Mouse (Mus musculus) adrenal gland, postnatal 4 days (tissue): Measurements from ENCODE around the gene Rpl7a. TPM values are rescaled to one million over a fixed set of nuclear protein-coding genes. Genes with fewer than 3 reads are reported as not detected.

ENCODE experiments used
- DNase-seq, 2 experiments: peaks; one replicate each; pipeline ENCODE4 v3.0.0; 2021 to 2022; ENCODE audit warnings: low spot score in 2 of 2, mixed read lengths in 2 of 2
- total RNA-seq, 2 experiments: library from RNA; stranded (reverse); gene quantifications; 2 replicates each; pipeline ENCODE4 v1.2.3; 2021

Rpl7a gene
- total RNA-seq, 2 experiments from 2014 or later, result 585 to 598 TPM

GRCm38 (mm10) chr2:26913416-26914147 is 3.0 kb downstream of the Rpl7a start:
- no peak for DNase-seq

DNA sequence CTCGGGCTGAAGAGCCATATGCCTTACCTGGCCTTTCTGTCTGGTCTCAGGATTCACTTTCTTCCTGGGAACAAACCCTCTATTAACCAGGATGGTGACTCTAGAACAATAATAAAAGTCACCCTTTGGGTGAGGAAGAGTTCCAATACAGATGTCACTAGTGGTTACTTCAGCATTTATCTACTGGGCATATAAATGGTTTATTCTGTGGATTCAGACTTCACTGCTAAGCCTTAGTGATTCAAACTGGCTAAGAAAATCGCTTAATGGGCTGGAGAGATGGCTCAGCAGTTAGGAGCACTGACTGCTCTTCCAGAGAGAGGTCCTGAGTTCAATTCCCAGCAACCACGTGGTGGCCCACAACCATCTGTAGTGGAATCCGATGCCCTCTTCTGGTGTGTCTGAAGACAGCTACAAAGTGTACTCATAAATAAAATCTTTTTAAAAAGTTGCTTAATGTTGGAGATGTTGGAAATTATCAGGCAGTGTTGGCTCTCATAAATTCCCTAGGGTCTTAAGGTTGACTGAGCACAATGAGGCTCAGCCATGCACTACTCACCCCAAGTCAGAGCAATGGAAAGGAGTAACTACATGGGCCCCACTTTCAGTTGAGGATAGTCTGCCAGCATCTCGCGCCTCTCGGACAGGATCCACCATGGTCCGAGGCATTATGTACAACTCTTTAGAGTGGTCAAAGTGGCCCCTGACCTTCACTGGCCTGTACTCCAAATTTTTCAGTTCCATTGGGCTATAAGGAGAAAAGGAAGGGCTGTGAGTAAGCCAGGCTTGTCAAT is 3.8 kb downstream of the Rpl7a start:
- DNase-seq, result no peak

GRCm38 (mm10) chr2:26915927-26916728 is 5.6 kb downstream of the Rpl7a start, which contains the start of the genes Surf2 and Surf1:
TSS of gene Surf2 (plus strand) at chr2:26916367.
TSS of gene Surf1 (minus strand) at chr2:26916530.
- DNase-seq, result peak; percentile 52 to 68

- DNase-seq, result no peak
Observed at GRCm38 (mm10) chr2:26916738-26917137, 6.2 kb downstream of the Rpl7a start.

DNA sequence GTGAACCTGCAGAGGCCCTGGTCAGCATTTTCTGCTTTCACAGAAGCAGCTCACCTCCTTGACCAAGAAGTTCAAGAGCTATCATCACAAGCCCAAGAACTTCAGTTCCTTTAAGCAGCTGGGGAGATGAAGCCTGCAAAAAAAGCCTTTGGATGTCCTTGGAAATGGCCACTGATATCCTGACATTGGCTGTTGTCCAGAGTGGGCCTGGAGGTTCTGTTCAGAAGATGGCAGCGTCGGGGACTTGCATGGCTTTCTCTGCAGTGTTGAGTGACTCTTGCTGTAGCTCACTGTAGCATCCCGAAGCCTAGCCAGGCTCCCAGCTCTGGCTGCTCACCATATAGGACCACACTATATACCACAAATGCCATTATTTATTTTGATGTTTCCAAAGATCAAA is 9.1 kb downstream of the Rpl7a start:
- no peak for DNase-seq

DNA sequence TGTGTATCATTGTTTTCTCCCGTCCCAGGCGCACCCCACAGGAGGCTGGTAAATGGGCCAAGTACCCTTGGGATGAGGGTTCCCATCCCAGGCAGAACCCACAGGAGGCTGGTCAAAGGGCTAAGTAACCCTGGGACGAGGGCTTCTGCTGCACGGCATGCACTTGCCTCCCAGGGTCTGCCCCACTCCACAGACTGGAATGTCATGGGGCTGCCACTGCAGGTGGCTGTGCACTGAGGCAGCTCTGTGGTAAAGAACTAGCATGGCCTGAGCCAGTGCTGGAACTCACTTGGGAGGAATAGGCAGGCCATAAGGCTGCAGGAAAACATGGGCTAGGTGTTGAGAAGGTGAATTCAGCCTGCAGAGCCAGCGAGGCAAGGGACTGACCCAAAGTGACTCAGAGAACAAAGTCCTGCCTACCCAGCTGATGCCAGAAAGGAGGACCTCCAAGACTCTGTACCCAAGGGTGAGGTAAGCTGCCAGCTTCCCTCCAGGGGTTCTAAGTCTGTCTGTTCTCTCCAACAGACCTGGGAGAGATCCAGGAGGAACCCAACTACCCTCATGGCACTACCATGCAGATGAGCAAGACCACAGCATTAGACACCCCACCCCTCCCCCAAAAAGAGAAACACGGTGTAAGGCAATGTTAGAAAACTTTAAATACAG is 9.8 kb downstream of the Rpl7a start:
- DNase-seq, result no peak

GRCm38 (mm10) chr2:26921784-26922183 is 11.2 kb downstream of the Rpl7a start:
- no peak for DNase-seq

DNA sequence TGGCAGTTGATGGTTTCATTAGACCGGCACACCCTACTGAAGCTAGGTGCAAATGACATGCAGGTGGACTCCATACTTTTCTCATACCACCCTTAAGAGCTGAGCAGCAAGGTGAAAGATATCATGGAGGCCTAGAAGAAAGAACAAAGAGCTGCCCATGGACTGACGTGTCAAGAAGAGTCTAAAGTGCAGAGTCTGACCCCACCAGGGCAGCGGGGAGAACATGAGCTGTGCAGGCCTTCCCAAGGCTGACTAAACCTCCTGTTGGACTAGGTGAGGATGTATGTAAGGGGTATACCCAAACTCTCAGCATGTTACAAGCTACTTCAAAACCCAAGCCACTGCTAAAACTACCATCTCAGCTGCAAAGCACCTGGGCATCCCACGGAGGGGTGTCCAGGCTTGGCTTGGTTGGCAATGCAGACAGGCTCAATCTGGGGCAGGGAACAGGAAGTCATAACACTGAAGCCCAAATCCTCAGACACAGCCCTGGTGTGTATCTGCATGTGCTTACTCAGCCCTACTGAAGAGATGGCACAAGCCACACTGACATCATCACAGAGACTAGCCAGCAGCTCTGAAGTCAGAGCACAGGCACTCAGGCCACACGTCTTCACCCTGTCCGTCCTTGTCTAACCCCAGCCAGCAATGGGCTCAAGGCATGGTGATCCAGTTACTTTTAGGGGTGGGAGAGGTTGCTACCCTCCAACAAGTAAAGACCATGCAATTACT is 17.3 kb downstream of the Rpl7a start:
- no peak for DNase-seq

DNA sequence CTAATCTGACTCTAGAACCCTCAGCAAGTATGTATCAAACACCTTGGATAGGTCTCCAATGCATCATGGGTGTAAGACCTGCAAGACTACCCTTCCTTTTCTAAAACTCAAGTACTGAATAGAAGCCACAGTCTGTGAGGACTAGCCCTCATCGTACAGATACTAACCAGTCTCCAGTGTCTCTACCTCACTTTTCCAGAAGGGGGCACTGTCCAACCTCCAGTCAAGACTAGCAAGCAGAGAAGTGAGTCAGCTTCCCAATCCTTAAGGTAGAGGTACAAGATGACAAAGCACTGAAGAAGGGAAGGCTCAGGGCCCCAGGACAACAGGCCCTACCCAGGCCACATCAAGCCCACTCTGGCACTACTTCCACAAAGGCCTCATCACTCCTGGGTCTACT is 19.8 kb downstream of the Rpl7a start:
- DNase-seq, result no peak

GRCm38 (mm10) chr2:26932473-26933303 is 22.1 kb downstream of the Rpl7a start:
- DNase-seq, result peak in 1 of 2 experiments; percentile 27

GRCm38 (mm10) chr2:26933304-26934055 is 22.9 kb downstream of the Rpl7a start, which contains the start of the genes Surf4 and Stkld1:
TSS of gene Surf4 (minus strand) at chr2:26933928.
TSS of gene Stkld1 (plus strand) at chr2:26934047.
- peak; percentile 83 to 84 for DNase-seq

GRCm38 (mm10) chr2:26935286-26935685 is 24.7 kb downstream of the Rpl7a start:
- DNase-seq, result no peak

DNA sequence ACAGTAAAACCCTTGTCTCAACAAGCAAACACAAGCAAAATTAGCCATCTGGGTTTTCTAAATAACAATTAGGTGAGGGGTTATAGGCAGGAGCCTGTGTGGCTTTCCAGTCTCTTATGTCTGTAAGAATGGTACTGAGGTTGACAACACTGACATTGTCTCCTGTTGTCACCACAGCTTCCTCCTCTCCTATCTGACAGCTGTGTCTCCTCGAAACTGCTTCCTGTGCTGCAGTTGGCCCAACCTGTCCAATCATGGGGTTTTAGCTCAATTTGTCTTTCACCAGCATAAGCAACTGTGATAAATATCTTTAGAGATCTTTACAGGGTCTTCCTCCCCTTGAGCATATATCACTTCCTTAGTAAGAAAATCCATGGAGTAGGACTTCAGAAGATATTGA is 25.9 kb downstream of the Rpl7a start:
- no peak for DNase-seq

DNA sequence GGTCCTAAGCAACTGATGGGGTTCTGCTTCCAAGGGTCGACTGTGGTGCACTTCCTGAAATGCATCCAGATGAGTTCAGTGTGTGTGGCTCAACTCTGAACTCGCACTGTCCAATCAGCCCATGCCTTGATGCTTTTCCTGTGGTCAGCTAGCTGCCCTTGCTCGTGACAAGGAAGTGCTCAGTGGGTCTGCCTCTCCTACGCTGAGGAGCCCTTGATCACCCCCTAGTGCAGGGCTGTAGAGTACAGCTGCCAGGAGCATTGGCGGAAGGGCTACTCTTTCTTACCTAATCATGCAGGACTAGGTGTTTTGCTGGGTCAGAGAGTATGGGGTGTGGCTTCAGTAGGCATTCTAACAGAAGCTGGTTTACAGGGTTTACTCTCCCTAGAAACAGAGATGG is 31.0 kb downstream of the Rpl7a start:
- DNase-seq, result no peak

DNA sequence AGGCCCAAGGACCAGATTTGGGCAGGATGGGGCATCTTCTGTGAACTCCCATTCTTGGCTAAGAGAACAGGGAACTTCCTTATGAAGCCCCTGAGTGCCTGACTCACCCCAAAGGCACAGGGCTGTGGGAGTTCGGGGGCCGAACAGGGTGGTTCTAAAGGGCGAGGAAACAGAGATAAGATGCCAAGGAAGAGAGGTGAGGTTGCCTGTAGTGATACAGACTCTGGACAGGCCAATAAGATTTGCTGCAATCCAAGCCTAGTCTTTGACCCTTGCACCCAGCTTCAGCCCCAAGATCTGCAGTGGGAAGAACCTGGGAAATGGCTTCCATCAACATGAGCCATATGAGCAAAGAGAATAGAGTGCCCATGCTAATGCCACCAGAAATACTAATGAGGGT is 32.7 kb downstream of the Rpl7a start:
- DNase-seq, result no peak

DNA sequence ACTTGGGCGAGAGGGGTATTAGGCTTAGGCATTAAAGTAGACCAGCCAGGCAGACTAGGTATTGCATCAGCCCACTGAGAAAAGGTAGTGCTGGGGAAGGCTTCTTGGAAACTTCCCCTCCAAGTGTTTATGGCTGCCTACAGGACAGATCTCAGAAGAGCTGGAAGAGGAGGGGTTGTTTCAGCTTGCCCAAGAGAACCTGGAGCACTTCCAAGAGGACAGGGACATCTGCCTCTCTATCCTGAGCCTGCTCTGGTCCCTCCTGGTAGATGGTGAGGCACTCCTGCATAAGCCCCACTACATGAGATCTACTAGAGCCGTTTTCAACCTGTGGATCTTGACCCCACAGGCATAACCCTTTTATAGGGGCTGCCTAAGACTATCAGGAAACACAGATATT is 39.8 kb downstream of the Rpl7a start:
- DNase-seq, result no peak

DNA sequence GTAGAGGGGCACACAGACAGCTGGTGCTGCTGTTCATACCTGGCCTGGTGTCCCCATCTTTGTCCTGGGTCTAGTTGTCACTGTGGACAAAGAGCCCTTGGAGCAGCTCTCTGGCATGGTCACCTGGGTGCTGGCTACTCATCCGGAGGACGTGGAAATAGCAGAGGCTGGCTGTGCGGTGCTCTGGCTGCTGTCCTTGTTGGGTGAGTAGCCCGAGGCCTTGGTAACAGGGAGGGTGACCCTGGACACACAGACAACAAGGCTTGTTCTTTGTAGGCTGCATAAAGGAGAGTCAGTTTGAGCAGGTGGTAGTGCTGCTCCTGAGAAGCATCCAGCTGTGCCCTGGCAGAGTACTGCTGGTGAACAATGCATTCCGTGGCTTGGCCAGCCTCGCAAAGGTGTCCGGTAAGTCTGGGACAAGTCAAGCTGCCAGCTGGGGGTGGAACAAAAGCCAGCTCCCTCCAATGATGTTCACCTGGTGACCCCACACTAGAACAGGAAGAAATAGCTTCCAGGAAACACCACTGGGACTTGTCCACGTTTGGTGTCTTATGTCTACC is 40.9 kb downstream of the Rpl7a start:
- DNase-seq, result no peak

GRCm38 (mm10) chr2:26952193-26952592 is 41.6 kb downstream of the Rpl7a start:
- DNase-seq, result no peak
